Mouse (Mus musculus): Measurements from ENCODE around the gene Arglu1. TPM values are rescaled to one million over a fixed set of nuclear protein-coding genes. Genes with fewer than 3 reads are reported as not detected.

Gene Arglu1
- polyA plus RNA-seq, 1 experiment from 2014 or later: 169 TPM

DNA sequence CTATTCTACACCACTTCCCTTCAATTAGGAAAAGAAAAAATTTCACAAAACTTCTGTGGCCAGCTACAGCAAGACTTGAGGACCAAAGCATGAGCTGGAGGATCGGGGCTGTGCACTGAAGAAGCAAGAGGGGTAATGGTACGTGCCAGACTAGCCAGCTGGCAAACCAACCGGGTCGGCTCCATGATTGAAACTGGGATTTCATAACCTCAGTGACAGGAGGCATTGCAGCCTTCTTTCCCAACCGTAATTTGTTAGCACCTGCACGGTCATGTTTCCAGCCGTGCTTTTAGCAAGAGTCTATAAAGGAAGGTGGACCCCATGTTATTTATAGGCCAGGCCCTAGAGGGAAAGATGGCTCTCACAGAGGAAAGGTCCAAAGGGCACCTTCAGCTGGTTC is 41.6 kb downstream of the Arglu1 start:
- no peak for ATAC-seq (replicated peaks; ENCODE audit: low FRiP score, low read depth)
- H3K36me3 ChIP-seq (ENCODE audit: insufficient read depth, low read length): no peaks in the 10 kb centered on the region
- H3K27ac ChIP-seq: no peak overlapping the region
- H3K4me3 ChIP-seq (replicated peaks; ENCODE audit: low read depth, low read length): no peak overlapping the region; the same call in 1 of the 2 replicates
- DNase-seq (ENCODE audit: low spot score): no peak
- H3K9me3 ChIP-seq (replicated peaks; ENCODE audit: low read length): no peaks in the 10 kb centered on the region
- H3K4me2 ChIP-seq (ENCODE audit: low read length): no peak overlapping the region
- no peak for TF ChIP-seq CTCF (IDR thresholded peaks at IDR 0.05; ENCODE audit: low read depth)
- peaks cover 10% of the 10 kb centered on the region; the same call in 1 of the 2 replicates for H3K4me1 ChIP-seq (replicated peaks; ENCODE audit: insufficient read depth, low read length)
- WGBS: 55% methylated on average over 7 of the region's 7 CpGs
- H3K9ac ChIP-seq (ENCODE audit: low read depth, low read length): no peak overlapping the region
- H3K27me3 ChIP-seq (ENCODE audit: insufficient read depth, low read length): no peaks in the 10 kb centered on the region

DNA sequence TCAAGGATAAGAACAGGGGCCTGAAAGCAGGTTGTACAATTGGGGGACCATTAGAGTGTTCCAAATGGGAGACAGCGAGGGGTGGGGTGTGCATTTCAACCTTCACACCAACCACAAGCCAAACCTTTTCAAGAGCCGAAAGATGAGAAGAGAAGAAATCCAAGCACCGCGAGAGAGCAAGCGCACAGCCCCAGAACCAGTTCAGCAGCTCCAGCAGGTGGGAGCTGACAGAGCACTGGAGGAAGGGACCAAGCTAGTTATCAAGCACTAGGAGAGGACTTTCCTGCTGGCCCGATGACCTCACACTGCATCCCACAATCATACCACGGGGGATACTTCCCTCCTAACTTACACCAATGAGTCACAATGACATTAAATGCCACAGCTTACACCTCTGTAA is 42.5 kb downstream of the Arglu1 start:
- Histone ChIP-seq H3K36me3 (ENCODE audit: insufficient read depth, low read length) (no peaks in the 10 kb centered on the region), H3K4me2 (ENCODE audit: low read length) (0 out of 2 replicates have a peak overlapping the region, but pooled peaks have one; percentile 16), H3K27ac (no peak overlapping the region), H3K4me1 (replicated peaks; ENCODE audit: insufficient read depth, low read length) (peaks cover 6% of the 10 kb centered on the region; the same call in 1 of the 2 replicates), H3K9ac (ENCODE audit: low read depth, low read length) (no peak overlapping the region), H3K9me3 (replicated peaks; ENCODE audit: low read length) (no peaks in the 10 kb centered on the region), H3K27me3 (ENCODE audit: insufficient read depth, low read length) (no peaks in the 10 kb centered on the region), H3K4me3 (replicated peaks; ENCODE audit: low read depth, low read length) (no peak overlapping the region)
- WGBS: 49% methylated on average over 7 of the region's 7 CpGs
- ATAC-seq (replicated peaks; ENCODE audit: low FRiP score, low read depth) (no peak), DNase-seq (ENCODE audit: low spot score) (no peak)
- TF ChIP-seq CTCF (IDR thresholded peaks at IDR 0.05; ENCODE audit: low read depth): no peak

DNA sequence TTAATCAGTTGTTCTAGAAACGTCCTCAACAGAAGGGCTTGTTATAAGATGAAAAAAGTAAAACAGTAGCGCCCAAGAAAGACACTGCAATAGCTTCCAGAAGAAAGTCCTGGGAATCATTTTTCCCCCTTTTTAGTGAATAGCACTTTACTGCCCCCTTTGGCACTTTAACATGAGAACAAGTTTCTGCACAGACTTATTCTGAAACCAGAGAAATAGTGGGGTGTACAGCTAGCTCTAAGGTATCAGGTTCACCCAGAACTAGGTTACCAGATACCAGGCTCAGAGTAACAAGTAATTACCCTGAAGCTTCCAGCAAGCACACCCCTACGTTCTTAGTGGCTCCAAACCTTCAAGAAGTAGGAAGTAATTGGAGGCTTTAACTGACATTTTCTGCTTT is 43.0 kb downstream of the Arglu1 start:
- peak; percentile 70 for DNase-seq (ENCODE audit: low spot score)
- no peaks in the 10 kb centered on the region for H3K36me3 ChIP-seq (ENCODE audit: insufficient read depth, low read length)
- no peak overlapping the region for H3K9ac ChIP-seq (ENCODE audit: low read depth, low read length)
- no peak overlapping the region for H3K4me2 ChIP-seq (ENCODE audit: low read length)
- no peaks in the 10 kb centered on the region for H3K9me3 ChIP-seq (replicated peaks; ENCODE audit: low read length)
- peak; percentile 63 for TF ChIP-seq CTCF (IDR thresholded peaks at IDR 0.05; ENCODE audit: low read depth)
- H3K27me3 ChIP-seq (ENCODE audit: insufficient read depth, low read length): no peaks in the 10 kb centered on the region
- no peak overlapping the region for H3K27ac ChIP-seq
- WGBS: 51% methylated on average over 3 of the region's 3 CpGs
- ATAC-seq (replicated peaks; ENCODE audit: low FRiP score, low read depth): no peak
- no peak overlapping the region for H3K4me3 ChIP-seq (replicated peaks; ENCODE audit: low read depth, low read length)
- H3K4me1 ChIP-seq (replicated peaks; ENCODE audit: insufficient read depth, low read length): peaks cover 6% of the 10 kb centered on the region; the same call in 1 of the 2 replicates

DNA sequence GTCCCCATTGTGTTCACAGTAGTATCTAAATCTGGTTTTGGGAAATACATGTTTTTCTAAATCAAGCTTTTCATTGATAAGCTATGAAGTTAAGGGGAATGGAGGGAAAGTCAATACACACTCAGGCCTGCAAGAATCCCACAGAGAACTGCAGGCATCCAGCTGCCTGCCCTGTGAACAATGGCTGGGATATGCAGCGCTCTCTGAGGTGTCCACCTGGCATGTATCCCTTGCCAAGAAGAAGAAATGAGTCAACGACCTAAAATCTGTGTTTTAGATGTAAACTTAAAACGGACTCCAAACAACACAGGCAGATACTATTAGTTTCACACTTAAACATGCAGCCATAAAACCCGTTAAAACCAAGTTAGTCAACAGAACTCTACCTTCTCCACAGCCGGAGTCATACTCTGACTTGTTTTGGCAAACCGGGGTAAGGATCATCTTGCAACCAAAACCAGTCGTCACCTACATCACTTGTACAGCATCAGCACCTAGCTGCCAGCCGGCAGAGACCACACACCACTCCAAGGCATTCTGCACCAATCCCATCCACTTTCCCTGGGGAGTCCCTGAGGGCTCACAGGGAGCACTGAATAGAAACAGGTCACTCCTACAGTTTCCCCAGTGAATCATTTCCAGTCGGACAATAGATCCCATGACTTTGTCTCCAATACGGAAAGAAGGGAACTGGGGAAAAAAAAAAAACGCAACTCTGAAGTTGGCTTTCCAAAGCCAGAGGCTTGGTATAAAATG is 46.0 kb downstream of the Arglu1 start:
- no peak overlapping the region for H3K9ac ChIP-seq (ENCODE audit: low read depth, low read length)
- ATAC-seq (replicated peaks; ENCODE audit: low FRiP score, low read depth) (no peak), DNase-seq (ENCODE audit: low spot score) (no peak)
- H3K4me2 ChIP-seq (ENCODE audit: low read length): no peak overlapping the region
- H3K4me1 ChIP-seq (replicated peaks; ENCODE audit: insufficient read depth, low read length): peaks cover 6% of the 10 kb centered on the region; the same call in 1 of the 2 replicates
- H3K36me3 ChIP-seq (ENCODE audit: insufficient read depth, low read length): no peaks in the 10 kb centered on the region
- H3K27me3 ChIP-seq (ENCODE audit: insufficient read depth, low read length): no peaks in the 10 kb centered on the region
- no peaks in the 10 kb centered on the region for H3K9me3 ChIP-seq (replicated peaks; ENCODE audit: low read length)
- H3K4me3 ChIP-seq (replicated peaks; ENCODE audit: low read depth, low read length): no peak overlapping the region
- 62% methylated on average over 11 of the region's 11 CpGs for WGBS
- no peak for TF ChIP-seq CTCF (IDR thresholded peaks at IDR 0.05; ENCODE audit: low read depth)
- H3K27ac ChIP-seq: no peak overlapping the region; the same call in 1 of the 2 replicates

DNA sequence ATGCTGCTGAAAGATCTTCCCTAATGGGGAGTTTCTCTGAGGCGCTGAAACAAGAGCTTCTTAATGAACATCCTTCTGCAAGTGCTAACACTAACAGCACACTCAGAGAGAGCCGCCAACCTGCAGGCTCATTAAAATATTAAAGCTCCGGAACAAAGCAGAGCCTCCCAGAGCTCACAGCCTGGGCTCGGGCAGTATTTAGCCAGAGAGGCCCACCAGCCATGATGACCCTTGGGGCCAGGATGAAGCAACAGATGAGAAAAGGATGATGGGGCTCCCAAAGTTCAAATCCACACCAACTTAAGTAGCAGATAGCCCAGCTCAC is 50.1 kb downstream of the Arglu1 start:
- WGBS: 18% methylated on average over 4 of the region's 4 CpGs
- H3K9ac ChIP-seq (ENCODE audit: low read depth, low read length): no peak overlapping the region
- 0 out of 2 replicates have a peak, but pooled peaks cover under 1% of the 10 kb centered on the region for H3K36me3 ChIP-seq (ENCODE audit: insufficient read depth, low read length)
- no peaks in the 10 kb centered on the region for H3K27me3 ChIP-seq (ENCODE audit: insufficient read depth, low read length)
- peaks cover 8% of the 10 kb centered on the region; the same call in 1 of the 2 replicates for H3K4me1 ChIP-seq (replicated peaks; ENCODE audit: insufficient read depth, low read length)
- ATAC-seq (replicated peaks; ENCODE audit: low FRiP score, low read depth) (no peak), DNase-seq (ENCODE audit: low spot score) (no peak)
- 0 out of 2 replicates have a peak overlapping the region, but pooled peaks have one; percentile 1 for H3K27ac ChIP-seq
- no peak overlapping the region for H3K4me3 ChIP-seq (replicated peaks; ENCODE audit: low read depth, low read length)
- no peak for TF ChIP-seq CTCF (IDR thresholded peaks at IDR 0.05; ENCODE audit: low read depth)
- H3K9me3 ChIP-seq (replicated peaks; ENCODE audit: low read length): no peaks in the 10 kb centered on the region
- H3K4me2 ChIP-seq (ENCODE audit: low read length): 0 out of 2 replicates have a peak overlapping the region, but pooled peaks have one; percentile 7

DNA sequence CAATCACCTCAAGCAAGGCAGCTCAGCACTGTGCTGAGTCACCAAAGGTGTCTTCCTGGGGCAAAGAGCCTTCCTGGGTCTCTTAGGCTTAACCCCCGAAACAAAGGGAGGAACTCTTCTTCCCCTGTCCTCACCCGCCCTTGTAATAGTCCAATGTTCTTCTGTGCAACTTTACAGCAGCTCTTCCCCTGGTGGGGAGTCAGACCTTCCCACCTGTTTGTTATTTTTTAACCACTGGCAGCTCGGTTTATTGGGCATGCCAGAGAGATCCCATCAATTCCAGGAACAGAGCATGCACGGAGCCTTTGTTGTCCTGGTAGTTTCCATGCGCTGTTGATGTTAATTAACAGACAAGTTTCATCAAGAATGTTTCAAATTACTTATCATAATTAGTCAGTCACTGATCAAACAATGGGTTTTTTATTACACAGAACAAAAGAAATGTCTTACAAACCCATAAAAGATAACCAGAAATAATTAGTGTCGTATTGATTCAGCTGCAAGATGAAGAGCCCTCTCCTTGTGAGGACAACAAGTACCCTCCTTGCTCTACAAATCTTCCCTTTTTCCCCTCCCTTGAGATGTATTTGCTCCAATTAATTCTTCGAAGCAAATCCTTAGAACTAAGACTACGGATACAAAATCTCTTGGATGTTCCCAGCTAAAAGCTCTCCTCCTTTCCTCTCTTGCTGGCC is 50.6 kb downstream of the Arglu1 start:
- Histone ChIP-seq H3K4me1 (replicated peaks; ENCODE audit: insufficient read depth, low read length) (peaks cover 10% of the 10 kb centered on the region; the same call in 1 of the 2 replicates), H3K27ac (0 out of 2 replicates have a peak overlapping the region, but pooled peaks have one; percentile 1), H3K27me3 (ENCODE audit: insufficient read depth, low read length) (no peaks in the 10 kb centered on the region), H3K4me2 (ENCODE audit: low read length) (peak overlapping the region; percentile 7; the same call in 1 of the 2 replicates), H3K4me3 (replicated peaks; ENCODE audit: low read depth, low read length) (no peak overlapping the region), H3K36me3 (ENCODE audit: insufficient read depth, low read length) (0 out of 2 replicates have a peak, but pooled peaks cover 3% of the 10 kb centered on the region), H3K9ac (ENCODE audit: low read depth, low read length) (no peak overlapping the region), H3K9me3 (replicated peaks; ENCODE audit: low read length) (no peaks in the 10 kb centered on the region)
- TF ChIP-seq CTCF (IDR thresholded peaks at IDR 0.05; ENCODE audit: low read depth): peak; percentile 17; the same call in 1 of the 2 replicates
- ATAC-seq (replicated peaks; ENCODE audit: low FRiP score, low read depth) (no peak; the same call in 1 of the 2 replicates), DNase-seq (ENCODE audit: low spot score) (peak; percentile 58)
- 24% methylated on average over 8 of the region's 8 CpGs for WGBS

Data from kidney, postnatal 0 days (tissue).